Mouse (Mus musculus) natural killer cell, adult 2 months (primary cell): ENCODE results near the gene Rasgrf1.
A peak's percentile ranks its signal among the peaks of the same experiment; 100 is the strongest.

Experiments
- DNase-seq, 2 experiments: peaks; one replicate each; pipeline ENCODE4 v3.0.0; 2022; ENCODE audit warnings: low spot score in 2 of 2

Rasgrf1 gene

GRCm38 (mm10) chr9:89909131-89910010 is at the start of gene Rasgrf1:
Gene Rasgrf1 (plus strand): TSS chr9:89909908.
- DNase-seq = no peak

GRCm38 (mm10) chr9:89860145-89860544 is 49.6 kb upstream of the Rasgrf1 start:
- DNase-seq = no peak

GRCm38 (mm10) chr9:89860584-89860983 is 49.1 kb upstream of the Rasgrf1 start:
- no peak for DNase-seq

GRCm38 (mm10) chr9:89867141-89867540 is 42.6 kb upstream of the Rasgrf1 start:
- DNase-seq = no peak

- no peak for DNase-seq
Measured at GRCm38 (mm10) chr9:89868093-89868729, 41.5 kb upstream of the Rasgrf1 start.

GRCm38 (mm10) chr9:89869594-89869993 is 40.1 kb upstream of the Rasgrf1 start:
- DNase-seq = no peak

- DNase-seq = no peak
Measured at GRCm38 (mm10) chr9:89870531-89871150, 39.1 kb upstream of the Rasgrf1 start.

GRCm38 (mm10) chr9:89872137-89872536 is 37.6 kb upstream of the Rasgrf1 start:
- DNase-seq = peak; percentile 44 to 48

GRCm38 (mm10) chr9:89874434-89874833 is 35.3 kb upstream of the Rasgrf1 start:
- peak; percentile 44 to 54 for DNase-seq

GRCm38 (mm10) chr9:89875551-89875950 is 34.2 kb upstream of the Rasgrf1 start:
- no peak for DNase-seq

- DNase-seq = no peak
Measured at GRCm38 (mm10) chr9:89878471-89879020, 31.2 kb upstream of the Rasgrf1 start.

GRCm38 (mm10) chr9:89879574-89879973 is 30.1 kb upstream of the Rasgrf1 start:
- DNase-seq = no peak

- no peak for DNase-seq
Measured at GRCm38 (mm10) chr9:89881552-89881951, 28.2 kb upstream of the Rasgrf1 start.

- DNase-seq = no peak
Measured at GRCm38 (mm10) chr9:89882583-89882982, 27.1 kb upstream of the Rasgrf1 start.

GRCm38 (mm10) chr9:89885701-89886218 is 23.9 kb upstream of the Rasgrf1 start:
- no peak for DNase-seq

GRCm38 (mm10) chr9:89891534-89892293 is 18.0 kb upstream of the Rasgrf1 start:
- no peak for DNase-seq

- no peak for DNase-seq
Measured at GRCm38 (mm10) chr9:89892540-89893188, 17.0 kb upstream of the Rasgrf1 start.

GRCm38 (mm10) chr9:89900111-89900824 is 9.4 kb upstream of the Rasgrf1 start:
- DNase-seq = no peak

- no peak for DNase-seq
Measured at GRCm38 (mm10) chr9:89901184-89901583, 8.5 kb upstream of the Rasgrf1 start.

GRCm38 (mm10) chr9:89902813-89903212 is 6.9 kb upstream of the Rasgrf1 start:
- DNase-seq = no peak
